Mouse (Mus musculus) hindbrain, postnatal 0 days (tissue): ENCODE data around the gene Foxred1. TPM values are rescaled to one million over a fixed set of nuclear protein-coding genes. Genes with fewer than 3 reads are reported as not detected.
A peak's percentile ranks its signal among the peaks of the same experiment; 100 is the strongest.

ENCODE experiments used
- ATAC-seq: fragments of 200-750 bp; cut with Nextera tagmentation; 2 replicates; pipeline ENCODE4 v1.8.0; 2017; ENCODE audit warnings: mild to moderate bottlenecking, moderate TSS enrichment, moderate library complexity
- DNase-seq: peaks from one replicate; pipeline ENCODE4 v3.0.0-alpha.2; 2015; ENCODE audit warnings: low spot score
- H3K27ac ChIP-seq: fragments of 300-500 bp; sonication (generic); 2 replicates; pipeline ENCODE4 v1.5.1; 2014; ENCODE audit warnings: mild to moderate bottlenecking
- H3K27me3 ChIP-seq: fragments of 300-500 bp; sonication (generic); 2 replicates; pipeline ENCODE4 v1.6.1; 2014; ENCODE audit warnings: low read length, mixed read lengths; ENCODE audit not compliant: insufficient read depth
- H3K36me3 ChIP-seq: fragments of 300-500 bp; sonication (generic); 2 replicates; pipeline ENCODE4 v1.6.1; 2014; ENCODE audit warnings: low read length, mixed read lengths; ENCODE audit not compliant: insufficient read depth
- H3K4me1 ChIP-seq: fragments of 300-500 bp; sonication (generic); 2 replicates; pipeline ENCODE4 v1.6.1; 2014; ENCODE audit warnings: antibody characterized with exemption, low read length, mixed read lengths; ENCODE audit not compliant: insufficient read depth
- H3K4me2 ChIP-seq: fragments of 300-500 bp; sonication (generic); 2 replicates; pipeline ENCODE4 v1.6.1; 2014; ENCODE audit warnings: low read depth, mild to moderate bottlenecking, low read length, moderate library complexity, mixed read lengths
- H3K4me3 ChIP-seq: fragments of 300-500 bp; sonication (generic); 2 replicates; pipeline ENCODE4 v1.5.1; 2014; ENCODE audit warnings: low read length
- H3K9ac ChIP-seq: fragments of 300-500 bp; sonication (generic); replicated peaks from 2 replicates; pipeline ENCODE4 v1.6.1; 2014; ENCODE audit warnings: mild to moderate bottlenecking, low read length, moderate library complexity, mixed read lengths
- H3K9me3 ChIP-seq: fragments of 300-500 bp; sonication (generic); 2 replicates; pipeline ENCODE4 v1.6.1; 2016; ENCODE audit warnings: low read length, mixed read lengths
- CTCF ChIP-seq: IDR thresholded peaks from 2 replicates; pipeline ENCODE4 v1.5.1; 2016; ENCODE audit warnings: antibody characterized with exemption, control low read depth, low read depth
- WGBS: fragments of 180-500 bp; shearing (Covaris S2); extraction: QIAGEN DNeasy Blood & Tissue Kit; methylation state at CpG from one replicate; pipeline ENCODE4 v1.1.7; 2014; 5-methylcytosine and 5-hydroxymethylcytosine counted together
- polyA plus RNA-seq: library from polyadenylated mRNA; unstranded; fragments of >200 nt; fragmentation: Nextera tagmentation; extraction: Ambion mirVana; gene quantifications from 2 replicates; pipeline ENCODE4 v1.2.1, GENCODE M21; 2015
- total RNA-seq: library from RNA; depleted of rRNA; stranded (reverse); fragments of >200 nt; gene quantifications from 2 replicates; pipeline ENCODE4 v1.2.3, GENCODE M21; 2014

The Foxred1 gene
- total and polyA plus RNA-seq, 2 experiments from 2014 or later = 31.4 to 47.5 TPM

DNA sequence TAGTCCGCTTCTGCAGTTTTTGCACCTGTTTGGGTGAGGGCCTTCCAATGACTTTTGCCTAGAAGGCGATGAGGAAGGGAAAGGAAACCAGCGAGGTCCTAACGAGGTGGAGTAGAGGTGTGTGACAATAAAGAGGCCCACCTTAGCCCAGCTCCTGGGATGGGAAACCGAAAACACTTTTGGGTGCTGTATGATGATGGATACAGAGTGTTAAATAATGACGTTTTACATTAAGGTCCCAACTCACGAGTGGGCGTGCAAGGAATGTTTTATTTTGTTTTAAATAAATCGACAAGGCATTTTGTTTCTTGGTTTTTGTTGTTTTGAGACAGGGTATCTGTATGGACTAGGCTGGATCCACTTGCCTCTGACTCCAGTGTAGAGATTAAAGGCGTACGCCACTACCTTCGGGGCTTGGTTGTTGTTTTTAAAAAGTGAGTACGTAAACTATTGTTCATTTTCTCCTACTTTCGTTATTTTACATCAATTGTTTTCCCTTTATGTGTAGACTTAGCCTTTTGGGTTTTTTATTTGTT lies 34.7 kb downstream of the Foxred1 start:
- peak overlapping the region; percentile 60 for H3K9ac ChIP-seq
- peak overlapping the region; percentile 73 for H3K4me3 ChIP-seq
- no peak for DNase-seq
- H3K27ac ChIP-seq = peak overlapping the region; percentile 93
- peak overlapping the region; percentile 94 for H3K4me2 ChIP-seq
- WGBS = 44% methylated on average over 14 of the region's 14 CpGs
- H3K9me3 ChIP-seq = no peaks in the 10 kb centered on the region
- TF ChIP-seq CTCF = no peak
- H3K36me3 ChIP-seq = no peaks in the 10 kb centered on the region; the same call in 1 of the 2 replicates
- H3K27me3 ChIP-seq = no peaks in the 10 kb centered on the region
- peaks cover 9% of the 10 kb centered on the region; the same call in 1 of the 2 replicates for H3K4me1 ChIP-seq
- peak; percentile 9; the same call in 1 of the 2 replicates for ATAC-seq

DNA sequence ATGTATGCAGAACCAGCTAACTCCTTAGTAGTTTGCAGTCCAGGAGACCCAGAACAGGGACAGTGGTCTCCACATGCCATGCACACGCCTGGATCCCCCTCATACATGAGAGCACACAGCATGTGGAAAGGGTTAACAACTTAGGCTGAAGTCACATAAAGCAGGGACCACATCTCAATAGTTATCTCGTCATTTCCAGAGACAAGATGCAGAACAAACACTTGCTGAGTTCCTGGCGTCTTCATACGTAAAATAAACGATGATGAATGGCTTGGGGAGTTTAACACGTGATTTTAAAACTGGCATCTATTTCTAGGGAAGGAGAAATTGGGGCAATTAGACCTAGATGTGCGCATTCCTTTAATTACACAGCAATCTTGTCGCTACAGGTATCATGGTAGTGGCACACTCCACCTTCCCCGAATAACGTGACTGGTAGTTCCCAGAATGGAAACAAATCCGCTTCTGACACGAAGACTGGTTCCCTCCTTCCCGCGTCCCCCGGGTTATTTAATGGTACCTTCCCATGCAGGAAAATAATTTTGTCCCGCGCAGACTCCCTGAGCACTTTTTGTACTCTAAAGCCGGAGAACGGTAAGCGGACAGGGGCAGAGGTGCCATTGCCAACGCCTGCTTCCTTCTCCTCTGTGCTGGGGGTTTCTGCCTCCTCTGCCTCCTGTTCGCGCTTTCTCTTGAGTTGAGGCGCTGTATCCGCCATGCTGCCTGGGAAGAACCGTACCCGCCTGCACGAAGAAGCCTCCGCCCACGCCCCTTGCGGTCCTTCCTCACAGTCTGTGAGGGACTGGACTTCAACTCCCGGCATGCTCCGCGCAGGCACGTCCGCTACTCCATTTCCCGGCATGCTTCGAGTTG lies 35.4 kb downstream of the Foxred1 start, which contains the start of gene Dcps:
TSS of gene Dcps (minus strand) at position 811 of the 873 bp plus-strand sequence.
- Histone ChIP-seq H3K9me3 (no peaks in the 10 kb centered on the region), H3K36me3 (no peaks in the 10 kb centered on the region; the same call in 1 of the 2 replicates), H3K4me2 (peak within 1 kb of the TSS; percentile 94), H3K27me3 (no peaks in the 10 kb centered on the region), H3K4me3 (peak within 1 kb of the TSS; percentile 73), H3K9ac (peak within 1 kb of the TSS; percentile 60), H3K27ac (peak within 1 kb of the TSS; percentile 93), H3K4me1 (peaks cover 9% of the 10 kb centered on the region; the same call in 1 of the 2 replicates)
- peak; percentile 58; the same call in 1 of the 2 replicates for TF ChIP-seq CTCF
- under 1% methylated on average over 38 of the region's 38 CpGs for WGBS
- DNase-seq = peak; percentile 97
- ATAC-seq = peak; percentile 98

DNA sequence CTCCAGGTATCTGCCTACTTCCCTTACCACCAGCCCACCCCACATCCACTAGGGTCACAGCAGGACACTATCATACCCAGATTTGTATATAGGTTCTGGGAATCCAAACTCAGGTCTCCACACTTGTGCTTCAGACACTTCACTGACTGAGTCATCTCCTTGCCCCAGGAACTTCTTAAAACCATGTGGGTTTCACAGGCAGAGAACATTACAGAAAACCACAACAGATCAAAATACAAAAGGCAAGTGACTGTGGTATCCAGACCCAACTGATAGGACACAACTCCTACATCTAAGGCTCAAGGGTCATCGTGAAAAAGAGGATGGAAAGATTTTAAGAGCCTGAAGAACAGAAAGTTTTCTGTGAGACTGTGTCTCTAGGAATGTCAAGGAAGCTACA lies 37.5 kb downstream of the Foxred1 start:
- WGBS = 95% methylated on average over 1 of the region's 1 CpGs
- DNase-seq (no peak), ATAC-seq (no peak)
- Histone ChIP-seq H3K27me3 (no peaks in the 10 kb centered on the region), H3K36me3 (no peaks in the 10 kb centered on the region; the same call in 1 of the 2 replicates), H3K4me2 (no peak overlapping the region), H3K9me3 (no peaks in the 10 kb centered on the region), H3K4me3 (no peak overlapping the region), H3K9ac (no peak overlapping the region), H3K4me1 (peaks cover 9% of the 10 kb centered on the region; the same call in 1 of the 2 replicates), H3K27ac (no peak overlapping the region)
- TF ChIP-seq CTCF = no peak

GRCm38 (mm10) chr9:35170071-35170470 lies 40.8 kb downstream of the Foxred1 start:
- 93% methylated on average over 7 of the region's 7 CpGs for WGBS
- TF ChIP-seq CTCF = no peak
- H3K4me2 ChIP-seq = no peak overlapping the region
- no peaks in the 10 kb centered on the region for H3K27me3 ChIP-seq
- H3K27ac ChIP-seq = no peak overlapping the region
- H3K9me3 ChIP-seq = no peaks in the 10 kb centered on the region
- no peak for DNase-seq
- no peak for ATAC-seq
- no peaks in the 10 kb centered on the region; the same call in 1 of the 2 replicates for H3K36me3 ChIP-seq
- H3K4me3 ChIP-seq = no peak overlapping the region
- peaks cover 5% of the 10 kb centered on the region; the same call in 1 of the 2 replicates for H3K4me1 ChIP-seq
- H3K9ac ChIP-seq = no peak overlapping the region

DNA sequence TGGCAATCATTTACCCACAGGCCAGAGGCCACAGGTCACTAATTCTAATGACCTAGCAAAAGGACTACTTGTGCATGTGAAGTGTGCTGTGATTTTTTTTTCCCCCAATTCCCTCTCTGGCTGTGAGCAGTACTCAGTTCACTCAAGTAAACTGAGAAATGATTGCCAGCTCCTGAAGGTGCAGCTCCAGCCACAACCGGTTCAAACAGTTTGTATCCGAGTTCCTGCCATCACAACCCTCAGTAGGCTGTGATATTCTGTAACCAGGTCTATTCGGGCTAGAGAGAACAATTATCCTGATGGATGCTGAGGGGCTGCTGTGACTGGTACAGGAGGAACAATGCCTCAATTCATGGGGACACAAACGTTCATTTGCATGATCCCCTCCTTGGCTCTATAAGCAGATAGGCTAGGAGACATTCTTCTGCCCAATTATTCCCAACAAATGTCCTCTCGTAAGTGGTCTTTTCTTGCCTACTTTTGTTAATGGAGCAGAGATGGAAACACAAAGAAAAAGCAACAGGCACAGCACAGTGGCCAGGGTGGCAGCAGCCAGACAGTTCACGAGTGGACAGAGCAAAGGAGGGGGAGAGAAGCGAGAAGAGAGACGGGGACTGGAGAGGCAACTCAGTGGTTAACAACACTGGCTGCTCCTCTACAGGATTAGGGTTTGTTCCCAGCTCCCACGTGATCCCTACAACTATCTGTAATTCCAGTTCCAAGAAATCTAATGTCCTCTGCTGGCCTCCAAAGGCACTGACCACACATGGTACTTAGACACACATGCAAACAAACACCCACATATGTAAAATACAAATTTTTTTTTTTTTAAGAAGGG lies 43.8 kb downstream of the Foxred1 start:
- no peaks in the 10 kb centered on the region for H3K9me3 ChIP-seq
- no peak overlapping the region for H3K27ac ChIP-seq
- no peak overlapping the region for H3K4me3 ChIP-seq
- H3K36me3 ChIP-seq = no peaks in the 10 kb centered on the region; the same call in 1 of the 2 replicates
- no peak overlapping the region for H3K9ac ChIP-seq
- ATAC-seq (peak; percentile 57; the same call in 1 of the 2 replicates), DNase-seq (no peak)
- no peaks in the 10 kb centered on the region for H3K4me1 ChIP-seq
- TF ChIP-seq CTCF = no peak
- no peaks in the 10 kb centered on the region for H3K27me3 ChIP-seq
- no peak overlapping the region for H3K4me2 ChIP-seq
- whole genome bisulfite sequencing = 26% methylated on average over 9 of the region's 9 CpGs

DNA sequence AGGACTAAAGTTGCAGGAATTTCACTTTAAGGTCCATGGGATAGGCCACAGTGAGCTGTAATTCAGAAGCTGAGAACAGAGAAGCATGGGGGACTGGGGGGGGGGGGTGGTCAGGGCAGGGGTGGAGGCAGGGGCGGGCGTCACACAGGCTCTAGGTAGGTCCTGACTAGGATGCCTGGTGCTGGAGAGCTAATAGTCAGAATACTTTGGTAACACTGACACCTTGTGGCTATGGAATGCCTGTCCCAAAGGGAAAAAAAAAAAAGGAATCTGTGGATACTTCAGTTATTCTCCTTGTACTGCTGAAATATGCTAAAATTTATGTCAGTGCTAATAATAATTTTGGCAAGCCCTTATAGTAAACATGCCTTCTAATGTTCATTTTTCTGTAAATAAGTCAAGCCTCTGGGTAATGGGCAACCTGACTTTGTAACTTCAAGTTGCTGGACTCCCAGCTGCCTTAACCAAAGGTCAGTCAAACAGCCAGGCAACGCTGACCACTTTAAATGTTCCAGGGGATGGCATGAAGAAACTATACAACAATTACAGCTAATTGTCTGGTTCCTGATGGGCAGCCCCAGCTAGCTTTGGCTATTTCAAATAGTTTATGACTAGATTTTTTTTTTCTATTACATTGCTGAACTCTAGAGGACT lies 44.6 kb downstream of the Foxred1 start:
- WGBS = 24% methylated on average over 3 of the region's 3 CpGs
- H3K27ac ChIP-seq = no peak overlapping the region
- peak; percentile 73 for ATAC-seq

More for the DNA sequence above, 44.6 kb downstream of the Foxred1 start:
- no peak overlapping the region for H3K4me2 ChIP-seq
- no peaks in the 10 kb centered on the region for H3K9me3 ChIP-seq
- H3K36me3 ChIP-seq = no peaks in the 10 kb centered on the region; the same call in 1 of the 2 replicates
- DNase-seq = peak; percentile 77
- no peak overlapping the region for H3K9ac ChIP-seq
- no peak overlapping the region for H3K4me3 ChIP-seq
- TF ChIP-seq CTCF = peak; percentile 71
- H3K27me3 ChIP-seq = no peaks in the 10 kb centered on the region
- H3K4me1 ChIP-seq = no peaks in the 10 kb centered on the region
